Mouse (Mus musculus) liver, embryonic 15.5 days (tissue): Measurements from ENCODE around the gene Neurog3. TPM values are rescaled to one million over a fixed set of nuclear protein-coding genes. Genes with fewer than 3 reads are reported as not detected.

Experiments
- ATAC-seq: fragments of 200-750 bp; cut with Nextera tagmentation; 2 replicates; pipeline ENCODE4 v1.8.0; 2017; ENCODE audit warnings: moderate number of reproducible peaks, mild to moderate bottlenecking, moderate library complexity; ENCODE audit not compliant: insufficient read depth
- H3K27ac ChIP-seq: fragments of 300-500 bp; sonication (generic); replicated peaks from 2 replicates; pipeline ENCODE4 v1.5.1; 2015; ENCODE audit warnings: mild to moderate bottlenecking, inconsistent platforms
- H3K27me3 ChIP-seq: fragments of 300-500 bp; sonication (generic); 2 replicates; pipeline ENCODE4 v1.6.1; 2015; ENCODE audit warnings: mild to moderate bottlenecking, inconsistent platforms
- H3K36me3 ChIP-seq: fragments of 300-500 bp; sonication (generic); replicated peaks from 2 replicates; pipeline ENCODE4 v1.6.1; 2015; ENCODE audit warnings: moderate library complexity, mild to moderate bottlenecking, inconsistent platforms
- H3K4me1 ChIP-seq: fragments of 300-500 bp; sonication (generic); replicated peaks from 2 replicates; pipeline ENCODE4 v1.6.1; 2015; ENCODE audit warnings: inconsistent platforms
- H3K4me2 ChIP-seq: fragments of 300-500 bp; sonication (generic); 2 replicates; pipeline ENCODE4 v1.6.1; 2015; ENCODE audit warnings: moderate library complexity, mild to moderate bottlenecking, inconsistent platforms
- H3K4me3 ChIP-seq: fragments of 300-500 bp; sonication (generic); replicated peaks from 2 replicates; pipeline ENCODE4 v1.5.1; 2015; ENCODE audit warnings: mild to moderate bottlenecking, inconsistent platforms
- H3K9ac ChIP-seq: fragments of 300-500 bp; sonication (generic); 2 replicates; pipeline ENCODE4 v1.6.1; 2015; ENCODE audit warnings: moderate library complexity, mild to moderate bottlenecking, inconsistent platforms
- H3K9me3 ChIP-seq: fragments of 300-500 bp; sonication (generic); replicated peaks from 2 replicates; pipeline ENCODE4 v1.6.1; 2016; ENCODE audit warnings: inconsistent platforms
- WGBS: fragments of 180-500 bp; shearing (Covaris S2); methylation state at CpG from one replicate; pipeline ENCODE4 v1.1.7; 2015; ENCODE audit warnings: mixed read lengths; ENCODE audit not compliant: insufficient replicate concordance; 5-methylcytosine and 5-hydroxymethylcytosine counted together
- polyA plus RNA-seq: library from polyadenylated mRNA; unstranded; fragments of >200 nt; fragmentation: Nextera tagmentation; extraction: Ambion mirVana; gene quantifications from 2 replicates; pipeline ENCODE4 v1.2.1, GENCODE M21; 2015

The Neurog3 gene
- polyA plus RNA-seq, 1 experiment from 2014 or later = not detected

GRCm38 (mm10) chr10:62138040-62138439 lies 5.2 kb downstream of the Neurog3 start:
- H3K9ac ChIP-seq = no peak overlapping the region
- H3K4me2 ChIP-seq = no peak overlapping the region
- no peak overlapping the region for H3K27ac ChIP-seq
- H3K27me3 ChIP-seq = peaks cover 58% of the 10 kb centered on the region
- H3K4me1 ChIP-seq = no peaks in the 10 kb centered on the region
- no peak overlapping the region for H3K4me3 ChIP-seq
- ATAC-seq = no peak
- H3K36me3 ChIP-seq = no peaks in the 10 kb centered on the region
- WGBS = 21% methylated on average over 3 of the region's 3 CpGs
- no peaks in the 10 kb centered on the region for H3K9me3 ChIP-seq

DNA sequence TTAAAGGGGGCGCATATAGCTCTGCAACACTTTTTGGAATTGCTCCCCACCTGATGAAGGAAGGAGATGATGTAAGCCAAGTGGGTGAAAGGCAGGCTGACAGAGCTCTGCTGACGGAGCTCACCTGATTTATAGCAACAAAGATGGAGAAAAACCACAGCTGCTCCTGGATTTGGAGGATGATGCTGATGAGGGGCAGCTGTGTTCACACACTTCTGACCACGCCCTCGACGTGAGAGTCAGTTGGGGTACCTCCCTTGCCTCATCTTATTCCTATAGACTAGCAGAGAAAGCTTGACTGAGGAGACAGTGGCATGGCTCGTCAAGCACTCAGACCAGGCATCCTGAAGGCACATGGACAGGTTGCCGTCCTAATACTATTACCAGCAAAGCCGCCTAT lies 10.9 kb downstream of the Neurog3 start, which contains the start of gene Fam241b:
Gene Fam241b, minus strand, starts transcription at position 101 of the 400 bp plus-strand sequence.
- no peak for ATAC-seq
- H3K4me3 ChIP-seq = no peak within 1 kb of the TSS
- WGBS = 46% methylated on average over 8 of the region's 8 CpGs
- no peak within 1 kb of the TSS for H3K9ac ChIP-seq
- H3K36me3 ChIP-seq = no peaks in the 10 kb centered on the region
- H3K27me3 ChIP-seq = 0 out of 2 replicates have a peak, but pooled peaks cover 3% of the 10 kb centered on the region
- H3K4me2 ChIP-seq = no peak within 1 kb of the TSS
- no peaks in the 10 kb centered on the region for H3K4me1 ChIP-seq
- H3K9me3 ChIP-seq = no peaks in the 10 kb centered on the region
- H3K27ac ChIP-seq = no peak within 1 kb of the TSS

- Histone ChIP-seq H3K36me3 (no peaks in the 10 kb centered on the region), H3K27me3 (0 out of 2 replicates have a peak, but pooled peaks cover 3% of the 10 kb centered on the region), H3K9ac (no peak overlapping the region), H3K4me1 (no peaks in the 10 kb centered on the region), H3K9me3 (no peaks in the 10 kb centered on the region), H3K4me2 (no peak overlapping the region), H3K27ac (no peak overlapping the region), H3K4me3 (no peak overlapping the region)
- ATAC-seq = no peak
- 69% methylated on average over 5 of the region's 5 CpGs for WGBS
Measured at GRCm38 (mm10) chr10:62145957-62146356, 13.1 kb downstream of the Neurog3 start.

DNA sequence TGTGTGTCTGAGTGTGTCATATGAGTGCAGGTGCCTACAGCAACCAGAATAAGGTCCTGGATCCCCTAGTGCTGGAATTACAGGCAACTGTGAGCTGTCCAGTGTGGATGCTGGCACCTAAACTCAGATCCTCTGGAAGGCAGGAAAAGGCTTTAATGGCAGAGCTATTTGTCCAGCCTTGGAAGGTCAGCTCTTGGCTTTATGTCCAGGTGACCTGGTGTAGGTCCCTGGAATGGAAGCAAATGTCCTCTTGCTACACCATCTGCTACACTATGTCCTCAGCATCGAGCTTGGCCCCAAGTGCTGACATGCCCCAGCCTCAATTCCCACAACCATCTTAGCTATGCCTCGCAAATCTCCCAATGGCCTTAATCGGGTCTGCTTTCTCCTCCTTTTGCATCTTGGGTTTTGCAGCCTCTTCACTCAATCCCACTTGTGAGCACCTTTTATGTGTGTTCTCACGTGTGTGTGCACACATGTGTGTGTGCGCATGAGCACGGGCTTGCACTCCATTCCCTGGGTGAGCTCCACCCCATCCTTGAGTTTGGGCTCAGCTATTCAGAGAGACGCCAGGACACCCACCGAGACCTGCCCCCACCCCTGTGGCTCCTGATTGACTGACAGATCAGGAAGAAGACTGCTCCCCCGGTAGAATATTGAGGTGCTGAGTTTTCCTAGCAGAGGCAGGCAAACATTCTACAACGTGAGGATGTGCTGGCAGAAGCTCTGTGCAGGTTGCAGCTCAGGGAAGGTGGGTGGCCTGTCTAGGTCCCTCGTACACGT lies 14.8 kb downstream of the Neurog3 start:
- H3K4me1 ChIP-seq = no peaks in the 10 kb centered on the region
- no peaks in the 10 kb centered on the region for H3K27me3 ChIP-seq
- WGBS = 44% methylated on average over 12 of the region's 12 CpGs
- no peak overlapping the region for H3K4me3 ChIP-seq
- no peak overlapping the region for H3K4me2 ChIP-seq
- ATAC-seq = no peak
- H3K9ac ChIP-seq = no peak overlapping the region
- H3K27ac ChIP-seq = no peak overlapping the region
- no peaks in the 10 kb centered on the region for H3K36me3 ChIP-seq
- H3K9me3 ChIP-seq = no peaks in the 10 kb centered on the region

DNA sequence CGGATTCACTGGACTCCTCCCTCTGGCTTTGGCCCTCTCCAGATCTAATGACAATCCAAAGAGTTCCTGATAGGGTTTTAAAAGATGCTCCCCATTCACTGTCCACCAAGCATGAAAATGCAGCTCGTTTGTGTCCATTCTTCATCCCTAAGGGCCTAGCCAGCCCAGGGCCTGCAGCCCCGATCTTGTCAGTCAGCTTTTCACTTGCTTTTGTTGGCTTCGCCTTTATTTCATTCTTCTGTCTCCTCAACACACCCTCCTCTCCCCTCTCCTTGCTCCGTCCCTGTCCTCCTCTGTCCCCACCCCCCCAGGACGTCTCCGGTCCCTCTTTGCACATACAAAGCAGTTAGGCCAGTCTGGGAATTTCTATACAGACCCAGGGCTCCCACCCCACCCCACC lies 17.0 kb downstream of the Neurog3 start:
- Histone ChIP-seq H3K27ac (no peak overlapping the region), H3K27me3 (no peaks in the 10 kb centered on the region), H3K4me2 (no peak overlapping the region), H3K9me3 (no peaks in the 10 kb centered on the region), H3K4me3 (no peak overlapping the region), H3K9ac (no peak overlapping the region), H3K4me1 (no peaks in the 10 kb centered on the region), H3K36me3 (no peaks in the 10 kb centered on the region)
- WGBS = 58% methylated on average over 7 of the region's 7 CpGs
- ATAC-seq = no peak

GRCm38 (mm10) chr10:62162410-62162809 lies 29.5 kb downstream of the Neurog3 start:
- H3K27ac ChIP-seq = no peak overlapping the region
- no peaks in the 10 kb centered on the region for H3K27me3 ChIP-seq
- no peak for ATAC-seq
- H3K4me3 ChIP-seq = no peak overlapping the region
- H3K9ac ChIP-seq = no peak overlapping the region
- no peaks in the 10 kb centered on the region for H3K36me3 ChIP-seq
- H3K9me3 ChIP-seq = no peaks in the 10 kb centered on the region
- no peak overlapping the region for H3K4me2 ChIP-seq
- H3K4me1 ChIP-seq = no peaks in the 10 kb centered on the region
- WGBS = 27% methylated on average over 10 of the region's 10 CpGs

DNA sequence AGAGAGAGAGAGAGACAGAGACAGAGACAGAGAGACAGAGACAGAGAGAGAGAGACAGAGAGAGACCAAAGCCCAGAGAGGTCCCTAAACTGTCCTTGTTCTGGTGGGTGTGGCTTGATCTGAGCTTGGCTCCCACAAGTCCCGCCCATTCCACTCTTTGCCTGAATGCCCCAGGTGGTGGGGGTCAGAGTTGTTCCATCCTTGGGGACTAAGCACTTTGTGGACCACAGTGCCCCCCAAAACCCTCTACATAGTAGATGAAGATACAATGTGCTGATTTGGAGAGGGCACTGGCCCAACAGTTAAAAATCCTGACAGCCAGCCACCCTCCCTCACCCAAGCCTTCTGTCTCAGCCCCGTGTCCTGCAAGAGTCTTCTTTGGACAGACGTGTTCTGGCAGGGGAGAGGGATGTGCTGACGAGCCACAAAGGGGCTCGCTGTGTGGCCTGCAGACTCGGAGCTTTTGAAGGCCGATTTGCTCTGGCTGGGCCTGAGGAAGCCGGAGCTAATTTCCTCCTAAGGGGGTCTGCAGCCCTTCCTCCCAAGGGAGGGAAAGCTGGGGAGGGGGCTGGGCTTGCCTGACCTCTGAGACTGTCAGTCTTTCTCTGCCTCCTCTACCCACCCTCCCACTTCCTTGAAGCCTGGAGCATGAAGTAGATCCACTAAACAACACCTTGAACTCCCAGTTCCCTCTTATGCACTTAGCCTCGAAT lies 40.1 kb downstream of the Neurog3 start:
- 20% methylated on average over 9 of the region's 9 CpGs for WGBS
- ATAC-seq = no peak

GRCm38 (mm10) chr10:62173941-62174448 lies 41.1 kb downstream of the Neurog3 start:
- H3K9me3 ChIP-seq = no peaks in the 10 kb centered on the region
- no peak for ATAC-seq
- H3K27ac ChIP-seq = no peak overlapping the region
- H3K27me3 ChIP-seq = no peaks in the 10 kb centered on the region; the same call in 1 of the 2 replicates
- H3K4me3 ChIP-seq = no peak overlapping the region
- 48% methylated on average over 9 of the region's 9 CpGs for WGBS
- no peaks in the 10 kb centered on the region for H3K4me1 ChIP-seq
- no peaks in the 10 kb centered on the region for H3K36me3 ChIP-seq
- no peak overlapping the region for H3K4me2 ChIP-seq
- H3K9ac ChIP-seq = no peak overlapping the region

More for the DNA sequence above, 40.1 kb downstream of the Neurog3 start:
- Histone ChIP-seq H3K4me1 (no peaks in the 10 kb centered on the region), H3K9me3 (no peaks in the 10 kb centered on the region), H3K27ac (no peak overlapping the region), H3K27me3 (no peaks in the 10 kb centered on the region; the same call in 1 of the 2 replicates), H3K9ac (no peak overlapping the region), H3K36me3 (no peaks in the 10 kb centered on the region), H3K4me2 (no peak overlapping the region), H3K4me3 (no peak overlapping the region)

- no peak for ATAC-seq
- Histone ChIP-seq H3K4me3 (no peak overlapping the region), H3K27ac (no peak overlapping the region), H3K9me3 (no peaks in the 10 kb centered on the region), H3K9ac (no peak overlapping the region), H3K36me3 (no peaks in the 10 kb centered on the region), H3K27me3 (no peaks in the 10 kb centered on the region; the same call in 1 of the 2 replicates), H3K4me2 (no peak overlapping the region), H3K4me1 (no peaks in the 10 kb centered on the region)
- WGBS = 62% methylated on average over 15 of the region's 15 CpGs
Measured at GRCm38 (mm10) chr10:62174533-62175313, 41.8 kb downstream of the Neurog3 start.

GRCm38 (mm10) chr10:62179944-62180343 lies 47.1 kb downstream of the Neurog3 start:
- peaks cover 13% of the 10 kb centered on the region for H3K27me3 ChIP-seq
- ATAC-seq = no peak
- WGBS = 53% methylated on average over 3 of the region's 3 CpGs
- H3K9ac ChIP-seq = no peak overlapping the region
- H3K27ac ChIP-seq = no peak overlapping the region
- H3K4me3 ChIP-seq = no peak overlapping the region
- H3K4me2 ChIP-seq = no peak overlapping the region
- no peaks in the 10 kb centered on the region for H3K4me1 ChIP-seq
- H3K36me3 ChIP-seq = no peaks in the 10 kb centered on the region
- H3K9me3 ChIP-seq = no peaks in the 10 kb centered on the region

GRCm38 (mm10) chr10:62181701-62182100 lies 48.8 kb downstream of the Neurog3 start:
- Histone ChIP-seq H3K9me3 (no peaks in the 10 kb centered on the region), H3K4me2 (no peak overlapping the region), H3K27me3 (peaks cover 26% of the 10 kb centered on the region), H3K4me3 (no peak overlapping the region), H3K36me3 (no peaks in the 10 kb centered on the region), H3K4me1 (no peaks in the 10 kb centered on the region), H3K27ac (no peak overlapping the region), H3K9ac (no peak overlapping the region)
- 37% methylated on average over 3 of the region's 3 CpGs for WGBS
- no peak for ATAC-seq
